Comparison of ENCODE assay signal across 25 mouse cellular contexts in the genomic region with DNA sequence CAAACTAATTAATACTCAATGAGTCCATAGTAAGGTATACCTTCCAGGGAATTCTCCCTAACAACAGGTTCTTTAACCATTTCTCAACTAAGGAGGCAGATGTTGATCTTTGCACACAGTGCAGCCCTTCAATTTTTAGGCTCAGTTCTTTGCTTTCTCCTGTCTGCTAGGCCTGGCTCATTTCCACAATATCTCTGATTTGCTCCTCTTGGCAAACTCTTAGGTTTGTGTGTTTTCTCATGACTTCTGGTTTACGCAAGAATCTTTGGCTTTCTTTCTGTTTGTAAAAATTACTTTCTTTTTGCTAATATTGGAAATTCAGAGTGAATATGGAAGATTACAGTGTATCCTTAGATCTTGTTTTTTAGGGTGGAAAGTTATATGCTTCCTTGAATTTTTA.
DNase-seq lines count a peak whose midpoint lies in the region; ATAC-seq and TF ChIP-seq lines count a peak whose summit lies in the region.
"Had no signal": no experiment of that assay in that cellular context is flagged by ENCODE, and none has a peak within 500 bp of the region (broad histone marks: within the 10 kb centered on the region; RNA-seq: fewer than 3 reads in every experiment).

No protein-coding gene starts in this region.

- H3K4me3 ChIP-seq in lung, postnatal 0 days (ENCODE audit: low read depth, low read length) = no peak overlapping the region
- H3K4me3 ChIP-seq: embryonic facial prominence, embryonic 13.5 days; forebrain, embryonic 10.5 days; forebrain, embryonic 15.5 days; hindbrain, embryonic 10.5 days; hindbrain, embryonic 15.5 days; limb, embryonic 13.5 days; liver, embryonic 13.5 days; midbrain, embryonic 10.5 days; midbrain, embryonic 15.5 days; neural tube, embryonic 15.5 days had no signal

- H3K9ac ChIP-seq in lung, postnatal 0 days (replicated peaks; ENCODE audit: low read depth) = no peak overlapping the region
- H3K9ac ChIP-seq: embryonic facial prominence, embryonic 13.5 days; forebrain, embryonic 15.5 days; hindbrain, embryonic 15.5 days; limb, embryonic 13.5 days; liver, embryonic 13.5 days; midbrain, embryonic 15.5 days; neural tube, embryonic 15.5 days had no signal

- no peaks in the 10 kb centered on the region for H3K4me1 ChIP-seq in lung, postnatal 0 days (ENCODE audit: insufficient read depth, low read depth, low read length)
- H3K4me1 ChIP-seq: embryonic facial prominence, embryonic 13.5 days; forebrain, embryonic 10.5 days; forebrain, embryonic 15.5 days; hindbrain, embryonic 10.5 days; hindbrain, embryonic 15.5 days; limb, embryonic 13.5 days; liver, embryonic 13.5 days; midbrain, embryonic 10.5 days; midbrain, embryonic 15.5 days; neural tube, embryonic 15.5 days had no signal

- no peak for TF ChIP-seq EP300 in lung, postnatal 0 days (IDR thresholded peaks at IDR 0.05)

- intact Hi-C loops in heart, postnatal 25 days (cut with DNase I) = no loop called here

- no peaks in the 10 kb centered on the region for H3K9me3 ChIP-seq in lung, postnatal 0 days (ENCODE audit: low read length)
- H3K9me3 ChIP-seq: embryonic facial prominence, embryonic 13.5 days; forebrain, embryonic 10.5 days; forebrain, embryonic 15.5 days; hindbrain, embryonic 10.5 days; hindbrain, embryonic 15.5 days; limb, embryonic 13.5 days; liver, embryonic 13.5 days; midbrain, embryonic 10.5 days; midbrain, embryonic 15.5 days; neural tube, embryonic 15.5 days had no signal

- no peak overlapping the region for H3K27ac ChIP-seq in lung, postnatal 0 days (ENCODE audit: low read length)
- H3K27ac ChIP-seq: embryonic facial prominence, embryonic 13.5 days; forebrain, embryonic 10.5 days; forebrain, embryonic 15.5 days; hindbrain, embryonic 10.5 days; hindbrain, embryonic 15.5 days; limb, embryonic 13.5 days; liver, embryonic 13.5 days; midbrain, embryonic 10.5 days; midbrain, embryonic 15.5 days; neural tube, embryonic 15.5 days had no signal

- peak; percentile 53 for DNase-seq in heart, adult 8-10 months (ENCODE audit: low spot score)
- no peak for DNase-seq in heart, postnatal 25 days (ENCODE audit: low spot score)
- peak; percentile 20 for DNase-seq in lung, postnatal 0 days (ENCODE audit: low spot score)
- DNase-seq in lung, postnatal 4 days = no peak
- peak; percentile 15 for DNase-seq in lung, postnatal 25 days (ENCODE audit: low spot score)
- peak; percentile 14 for DNase-seq in skeletal muscle tissue, adult 2 months (ENCODE audit: low read depth, low spot score)
- DNase-seq: adrenal gland, adult 8-10 months; B cell, adult 2 months; cerebellum, adult 11-12 months; cerebellum, adult 9-11 months; kidney, adult 11 months; kidney, postnatal 36 days; liver, embryonic 13.5 days; right cerebral cortex, adult 18-20 months had no signal

- ATAC-seq in lung, postnatal 0 days = no peak
- ATAC-seq: forebrain, embryonic 15.5 days; inflammation-experienced regulatory T-cells, adult 6 months; midbrain, embryonic 15.5 days had no signal

- no peaks in the 10 kb centered on the region for H3K36me3 ChIP-seq in lung, postnatal 0 days (ENCODE audit: insufficient read depth, low read length)
- H3K36me3 ChIP-seq: embryonic facial prominence, embryonic 13.5 days; forebrain, embryonic 10.5 days; forebrain, embryonic 15.5 days; hindbrain, embryonic 10.5 days; hindbrain, embryonic 15.5 days; limb, embryonic 13.5 days; liver, embryonic 13.5 days; midbrain, embryonic 10.5 days; midbrain, embryonic 15.5 days; neural tube, embryonic 15.5 days had no signal

- H3K4me2 ChIP-seq in lung, postnatal 0 days (replicated peaks; ENCODE audit: low read depth, low read length) = no peak overlapping the region
- H3K4me2 ChIP-seq: embryonic facial prominence, embryonic 13.5 days; forebrain, embryonic 15.5 days; heart, embryonic 11.5 days; hindbrain, embryonic 15.5 days; limb, embryonic 13.5 days; liver, embryonic 13.5 days; midbrain, embryonic 15.5 days; neural tube, embryonic 15.5 days had no signal

- WGBS in lung, postnatal 0 days = 77% methylated on average over 1 of the region's 1 CpGs

- no peaks in the 10 kb centered on the region for H3K27me3 ChIP-seq in lung, postnatal 0 days (replicated peaks; ENCODE audit: insufficient read depth, low read length)
- H3K27me3 ChIP-seq: embryonic facial prominence, embryonic 13.5 days; forebrain, embryonic 15.5 days; hindbrain, embryonic 15.5 days; limb, embryonic 13.5 days; liver, embryonic 13.5 days; midbrain, embryonic 15.5 days; neural tube, embryonic 15.5 days had no signal

- no peak for TF ChIP-seq CTCF in lung, postnatal 0 days (IDR thresholded peaks at IDR 0.05)

Comparison
In these comparisons a context has a peak if more than half of its experiments do, and no peak if none do; other contexts are left out.
1. DNase-seq: peak in heart, adult 8-10 months (single experiment), lung, postnatal 0 days (single experiment), lung, postnatal 25 days (single experiment) and skeletal muscle tissue, adult 2 months (single experiment); none in heart, postnatal 25 days (single experiment) and lung, postnatal 4 days (0 of 2).